Mouse (Mus musculus) liver, embryonic 11.5 days (tissue): ENCODE results near the gene Tmem54. TPM values are rescaled to one million over a fixed set of nuclear protein-coding genes. Genes with fewer than 3 reads are reported as not detected.

Experiments used
- ATAC-seq: fragments of 200-750 bp; cut with Nextera tagmentation; replicated peaks from 2 replicates; pipeline ENCODE4 v1.8.0; 2017; ENCODE audit warnings: moderate number of reproducible peaks, mild to moderate bottlenecking, moderate TSS enrichment, moderate library complexity; ENCODE audit not compliant: low FRiP score
- DNase-seq: peaks from one replicate; pipeline ENCODE4 v3.0.0-alpha.2; 2017; ENCODE audit warnings: low spot score
- H3K27ac ChIP-seq: fragments of 300-500 bp; sonication (generic); 2 replicates; pipeline ENCODE4 v1.5.1; 2014; ENCODE audit warnings: mild to moderate bottlenecking, low read depth, low read length, control low read depth
- H3K27me3 ChIP-seq: fragments of 300-500 bp; sonication (generic); replicated peaks from 2 replicates; pipeline ENCODE4 v1.6.1; 2014; ENCODE audit warnings: low read length, mixed read lengths; ENCODE audit not compliant: control insufficient read depth, insufficient read depth
- H3K36me3 ChIP-seq: fragments of 300-500 bp; sonication (generic); 2 replicates; pipeline ENCODE4 v1.6.1; 2014; ENCODE audit warnings: mild to moderate bottlenecking, low read length, moderate library complexity, mixed read lengths; ENCODE audit not compliant: control insufficient read depth, insufficient read depth
- H3K4me1 ChIP-seq: fragments of 300-500 bp; sonication (generic); replicated peaks from 2 replicates; pipeline ENCODE4 v1.6.1; 2014; ENCODE audit warnings: low read length, mixed read lengths; ENCODE audit not compliant: control insufficient read depth, insufficient read depth
- H3K4me2 ChIP-seq: fragments of 300-500 bp; sonication (generic); 2 replicates; pipeline ENCODE4 v1.6.1; 2014; ENCODE audit warnings: mild to moderate bottlenecking, control low read depth, moderate library complexity
- H3K4me3 ChIP-seq: fragments of 300-500 bp; sonication (generic); 2 replicates; pipeline ENCODE4 v1.5.1; 2014; ENCODE audit warnings: low read depth, low read length, control low read depth
- H3K9ac ChIP-seq: fragments of 300-500 bp; sonication (generic); 2 replicates; pipeline ENCODE4 v1.6.1; 2014; ENCODE audit warnings: low read depth, low read length, control low read depth
- H3K9me3 ChIP-seq: fragments of 300-500 bp; sonication (generic); 2 replicates; pipeline ENCODE4 v1.6.1; 2016; ENCODE audit warnings: low read length, inconsistent platforms, mixed read lengths; ENCODE audit not compliant: control insufficient read depth
- WGBS: fragments of 180-500 bp; shearing (Covaris S2); extraction: QIAGEN DNeasy Blood & Tissue Kit; methylation state at CpG from one replicate; pipeline ENCODE4 v1.1.7; 2014; 5-methylcytosine and 5-hydroxymethylcytosine counted together
- polyA plus RNA-seq: library from polyadenylated mRNA; unstranded; fragments of >200 nt; fragmentation: Nextera tagmentation; extraction: Ambion mirVana; gene quantifications from 2 replicates; pipeline ENCODE4 v1.2.1, GENCODE M21; 2014

Gene Tmem54
- polyA plus RNA-seq, 1 experiment from 2014 or later = 3.3 TPM

- Histone ChIP-seq H3K9me3 (no peaks in the 10 kb centered on the region), H3K9ac (no peak overlapping the region)
- no peak for DNase-seq
Observed at GRCm38 (mm10) chr4:129065688-129066236, 39.6 kb upstream of the Tmem54 start.

GRCm38 (mm10) chr4:129067638-129068415 lies 37.5 kb upstream of the Tmem54 start:
- H3K9ac ChIP-seq = no peak overlapping the region
- no peak for DNase-seq
- no peak for ATAC-seq

More at GRCm38 (mm10) chr4:129065688-129066236, 39.6 kb upstream of the Tmem54 start:
- Histone ChIP-seq H3K36me3 (no peaks in the 10 kb centered on the region), H3K27me3 (no peaks in the 10 kb centered on the region), H3K4me1 (peaks cover 7% of the 10 kb centered on the region), H3K4me2 (no peak overlapping the region), H3K4me3 (no peak overlapping the region), H3K27ac (no peak overlapping the region)
- no peak for ATAC-seq

DNA sequence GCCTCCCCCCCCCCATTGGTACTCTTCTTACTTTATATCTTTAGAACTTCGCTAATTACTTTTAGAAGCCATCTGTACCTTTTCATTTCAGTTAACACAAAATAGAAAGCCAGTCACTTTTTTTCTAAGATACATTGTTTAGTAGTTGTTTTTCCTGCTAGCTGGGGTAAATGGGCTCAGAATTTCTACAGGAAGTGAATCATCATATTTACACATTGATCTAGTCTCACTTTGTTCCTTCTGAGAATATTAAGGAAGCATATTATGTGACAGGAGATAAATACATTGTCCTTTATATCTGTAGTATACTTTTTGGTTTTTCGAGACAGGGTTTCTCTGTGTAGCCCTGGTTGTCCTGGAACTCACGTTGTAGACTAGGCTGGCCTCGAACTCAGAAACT lies 36.5 kb upstream of the Tmem54 start:
- no peaks in the 10 kb centered on the region for H3K4me1 ChIP-seq
- no peaks in the 10 kb centered on the region for H3K36me3 ChIP-seq
- no peaks in the 10 kb centered on the region for H3K27me3 ChIP-seq
- no peak overlapping the region for H3K9ac ChIP-seq
- DNase-seq (no peak), ATAC-seq (no peak)
- WGBS = 91% methylated on average over 4 of the region's 4 CpGs
- H3K4me3 ChIP-seq = no peak overlapping the region
- no peak overlapping the region for H3K27ac ChIP-seq
- no peaks in the 10 kb centered on the region for H3K9me3 ChIP-seq
- H3K4me2 ChIP-seq = no peak overlapping the region

More at GRCm38 (mm10) chr4:129067638-129068415, 37.5 kb upstream of the Tmem54 start:
- 86% methylated on average over 5 of the region's 5 CpGs for WGBS
- Histone ChIP-seq H3K27ac (no peak overlapping the region), H3K9me3 (no peaks in the 10 kb centered on the region), H3K4me2 (no peak overlapping the region), H3K36me3 (no peaks in the 10 kb centered on the region), H3K4me1 (peaks cover 2% of the 10 kb centered on the region; the same call in 1 of the 2 replicates), H3K4me3 (no peak overlapping the region), H3K27me3 (no peaks in the 10 kb centered on the region)

GRCm38 (mm10) chr4:129079126-129079525 lies 26.2 kb upstream of the Tmem54 start:
- WGBS = 92% methylated on average over 9 of the region's 9 CpGs
- no peaks in the 10 kb centered on the region for H3K27me3 ChIP-seq
- no peak overlapping the region for H3K4me2 ChIP-seq
- H3K9ac ChIP-seq = no peak overlapping the region
- no peaks in the 10 kb centered on the region for H3K4me1 ChIP-seq
- DNase-seq (no peak), ATAC-seq (no peak)
- no peak overlapping the region for H3K27ac ChIP-seq
- H3K36me3 ChIP-seq = peaks cover 27% of the 10 kb centered on the region
- no peaks in the 10 kb centered on the region for H3K9me3 ChIP-seq
- H3K4me3 ChIP-seq = no peak overlapping the region

- H3K9me3 ChIP-seq = no peaks in the 10 kb centered on the region
Observed at GRCm38 (mm10) chr4:129081041-129081440, 24.3 kb upstream of the Tmem54 start.

DNA sequence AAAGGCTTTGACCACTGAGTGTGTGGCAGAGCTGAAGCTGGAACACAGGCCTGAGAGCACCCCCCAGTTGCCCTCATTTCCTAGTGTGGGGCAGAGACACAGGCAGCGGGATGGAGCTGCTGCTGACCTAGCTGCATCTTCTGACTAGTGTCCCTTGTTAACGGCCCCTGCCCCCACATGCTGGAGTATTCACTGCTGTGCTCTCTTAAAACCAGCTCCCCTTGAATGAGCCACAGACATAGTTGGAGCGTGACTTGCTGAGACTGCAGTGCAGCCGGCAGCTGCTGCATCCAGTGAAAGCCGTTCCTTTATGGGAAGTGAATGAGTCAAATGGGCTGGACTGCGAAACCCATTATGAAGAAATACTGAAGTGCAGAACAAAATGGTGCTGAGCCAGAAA lies 23.8 kb upstream of the Tmem54 start:
- Histone ChIP-seq H3K27me3 (no peaks in the 10 kb centered on the region), H3K4me2 (no peak overlapping the region), H3K9ac (no peak overlapping the region), H3K36me3 (peaks cover 27% of the 10 kb centered on the region), H3K4me3 (no peak overlapping the region), H3K4me1 (no peaks in the 10 kb centered on the region), H3K9me3 (no peaks in the 10 kb centered on the region), H3K27ac (no peak overlapping the region)
- ATAC-seq = no peak
- 88% methylated on average over 6 of the region's 6 CpGs for WGBS
- no peak for DNase-seq

More at GRCm38 (mm10) chr4:129081041-129081440, 24.3 kb upstream of the Tmem54 start:
- H3K4me1 ChIP-seq = no peaks in the 10 kb centered on the region
- WGBS = 82% methylated on average over 7 of the region's 7 CpGs
- H3K36me3 ChIP-seq = peaks cover 27% of the 10 kb centered on the region
- H3K27ac ChIP-seq = no peak overlapping the region
- ATAC-seq = no peak
- no peaks in the 10 kb centered on the region for H3K27me3 ChIP-seq
- no peak for DNase-seq
- H3K9ac ChIP-seq = no peak overlapping the region
- no peak overlapping the region for H3K4me2 ChIP-seq
- no peak overlapping the region for H3K4me3 ChIP-seq

DNA sequence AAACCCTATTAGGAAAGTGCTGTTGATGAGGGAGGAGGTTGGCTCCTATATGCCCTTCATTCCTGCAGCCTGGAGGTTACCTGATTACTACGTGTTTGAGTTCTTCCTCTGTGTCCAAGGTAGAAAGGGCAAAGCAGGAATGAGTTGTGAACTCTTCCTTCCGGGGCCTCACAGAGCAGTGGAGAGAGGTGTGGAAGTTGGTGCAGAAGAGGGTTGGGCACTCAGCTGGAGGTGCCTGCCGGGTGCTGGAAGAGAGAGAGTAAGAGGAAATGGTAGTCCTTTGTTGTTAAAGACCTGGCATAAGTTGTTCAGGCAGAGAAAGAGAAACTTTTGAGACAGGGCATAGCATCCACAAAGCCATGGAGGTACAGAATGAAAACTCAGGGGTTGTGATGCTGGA lies 23.4 kb upstream of the Tmem54 start:
- H3K9ac ChIP-seq = no peak overlapping the region
- no peak overlapping the region for H3K4me3 ChIP-seq
- H3K36me3 ChIP-seq = peaks cover 25% of the 10 kb centered on the region
- no peak overlapping the region for H3K4me2 ChIP-seq
- no peak for DNase-seq
- WGBS = 84% methylated on average over 3 of the region's 3 CpGs
- H3K27ac ChIP-seq = no peak overlapping the region
- no peaks in the 10 kb centered on the region for H3K27me3 ChIP-seq
- no peaks in the 10 kb centered on the region for H3K9me3 ChIP-seq
- no peak for ATAC-seq
- H3K4me1 ChIP-seq = no peaks in the 10 kb centered on the region

DNA sequence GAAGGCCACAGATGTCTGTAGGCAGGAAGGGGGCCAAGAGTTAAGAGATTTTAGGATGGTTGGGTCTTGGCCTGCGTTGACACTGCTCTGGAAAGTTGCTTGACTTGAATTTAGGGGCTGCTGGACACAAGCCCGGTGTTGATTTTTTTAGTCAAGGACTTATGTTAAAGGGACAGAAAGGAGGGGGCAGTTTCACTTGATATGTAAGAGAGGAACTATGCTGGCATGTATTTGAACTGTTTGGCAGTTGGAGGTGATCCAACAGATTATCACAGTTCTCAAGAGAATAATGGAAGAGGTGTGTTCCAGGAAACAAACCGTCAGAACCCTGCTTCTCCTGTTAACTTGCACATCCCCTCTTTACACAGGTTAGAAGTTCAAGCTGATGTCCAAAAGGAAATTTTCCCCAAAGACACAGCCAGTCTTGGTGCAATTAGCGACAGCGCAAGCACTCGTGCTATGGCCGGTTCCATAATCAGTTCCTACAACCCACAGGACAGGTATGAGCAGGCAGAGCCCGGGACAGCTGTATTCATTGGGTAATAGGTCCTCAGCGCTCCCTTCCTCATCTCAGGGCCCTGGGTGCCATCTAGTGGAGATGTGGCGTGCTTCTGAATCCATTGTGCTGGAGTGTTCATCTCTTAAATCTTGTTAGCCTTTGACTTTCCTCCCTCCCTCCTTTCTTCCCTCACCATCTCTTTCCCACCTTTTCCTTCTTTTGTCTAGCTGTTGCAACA lies 22.8 kb upstream of the Tmem54 start:
- WGBS = 47% methylated on average over 10 of the region's 10 CpGs

More for the DNA sequence above, 22.8 kb upstream of the Tmem54 start:
- no peak overlapping the region for H3K4me2 ChIP-seq
- DNase-seq (no peak), ATAC-seq (peak; percentile 54; the same call in 1 of the 2 replicates)
- peaks cover 24% of the 10 kb centered on the region for H3K36me3 ChIP-seq
- no peak overlapping the region for H3K9ac ChIP-seq
- H3K9me3 ChIP-seq = no peaks in the 10 kb centered on the region
- no peak overlapping the region for H3K27ac ChIP-seq
- no peaks in the 10 kb centered on the region for H3K4me1 ChIP-seq
- H3K27me3 ChIP-seq = no peaks in the 10 kb centered on the region
- no peak overlapping the region for H3K4me3 ChIP-seq
